Mouse (Mus musculus) stomach, embryonic 14.5 days (tissue): ENCODE measurements around the gene Gm20219. TPM values are rescaled to one million over a fixed set of nuclear protein-coding genes. Genes with fewer than 3 reads are reported as not detected.
"Not testable (repeated sequence)": the region's sequence is repeated elsewhere in the genome, so short reads cannot be mapped to it uniquely, and the experiment has no call there.

Experiments used
- ATAC-seq: fragments of 200-750 bp; cut with Nextera tagmentation; 2 replicates; pipeline ENCODE4 v1.8.0; 2017; ENCODE audit warnings: low read depth, moderate TSS enrichment; ENCODE audit not compliant: insufficient number of reproducible peaks, insufficient read depth, low FRiP score
- H3K27ac ChIP-seq: fragments of 300-500 bp; sonication (generic); 2 replicates; pipeline ENCODE4 v1.5.1; 2014; ENCODE audit warnings: mild to moderate bottlenecking, low read length, moderate library complexity, mixed read lengths
- H3K27me3 ChIP-seq: fragments of 300-500 bp; sonication (generic); 2 replicates; pipeline ENCODE4 v1.6.1; 2014; ENCODE audit warnings: low read length, control low read depth, mixed read lengths; ENCODE audit not compliant: control insufficient read depth, insufficient read depth
- H3K36me3 ChIP-seq: fragments of 300-500 bp; sonication (generic); 2 replicates; pipeline ENCODE4 v1.6.1; 2014; ENCODE audit warnings: mild to moderate bottlenecking, control low read depth, low read length, moderate library complexity, mixed read lengths; ENCODE audit not compliant: control insufficient read depth, insufficient read depth
- H3K4me1 ChIP-seq: fragments of 300-500 bp; sonication (generic); 2 replicates; pipeline ENCODE4 v1.6.1; 2014; ENCODE audit warnings: low read length, control low read depth, mixed read lengths; ENCODE audit not compliant: control insufficient read depth, insufficient read depth
- H3K4me2 ChIP-seq: fragments of 300-500 bp; sonication (generic); replicated peaks from 2 replicates; pipeline ENCODE4 v1.6.1; 2014; ENCODE audit warnings: low read depth, low read length, control low read depth
- H3K4me3 ChIP-seq: fragments of 300-500 bp; sonication (generic); 2 replicates; pipeline ENCODE4 v1.5.1; 2014; ENCODE audit warnings: low read depth, low read length, control low read depth
- H3K9ac ChIP-seq: fragments of 300-500 bp; sonication (generic); replicated peaks from 2 replicates; pipeline ENCODE4 v1.6.1; 2014; ENCODE audit warnings: low read depth, mild to moderate bottlenecking, control low read depth, low read length, moderate library complexity, mixed read lengths
- H3K9me3 ChIP-seq: fragments of 300-500 bp; sonication (generic); 2 replicates; pipeline ENCODE4 v1.6.1; 2016; ENCODE audit warnings: low read depth, low read length, control low read depth; ENCODE audit not compliant: control insufficient read depth
- WGBS: fragments of 180-500 bp; shearing (Covaris S2); extraction: QIAGEN DNeasy Blood & Tissue Kit; methylation state at CpG from one replicate; pipeline ENCODE4 v1.1.7; 2014; 5-methylcytosine and 5-hydroxymethylcytosine counted together
- polyA plus RNA-seq: library from polyadenylated mRNA; unstranded; fragments of >200 nt; fragmentation: Nextera tagmentation; extraction: Ambion mirVana; gene quantifications from 2 replicates; pipeline ENCODE4 v1.2.1, GENCODE M21; 2014

Gm20219 gene
- polyA plus RNA-seq, 1 experiment from 2014 or later: 11.9 TPM

DNA sequence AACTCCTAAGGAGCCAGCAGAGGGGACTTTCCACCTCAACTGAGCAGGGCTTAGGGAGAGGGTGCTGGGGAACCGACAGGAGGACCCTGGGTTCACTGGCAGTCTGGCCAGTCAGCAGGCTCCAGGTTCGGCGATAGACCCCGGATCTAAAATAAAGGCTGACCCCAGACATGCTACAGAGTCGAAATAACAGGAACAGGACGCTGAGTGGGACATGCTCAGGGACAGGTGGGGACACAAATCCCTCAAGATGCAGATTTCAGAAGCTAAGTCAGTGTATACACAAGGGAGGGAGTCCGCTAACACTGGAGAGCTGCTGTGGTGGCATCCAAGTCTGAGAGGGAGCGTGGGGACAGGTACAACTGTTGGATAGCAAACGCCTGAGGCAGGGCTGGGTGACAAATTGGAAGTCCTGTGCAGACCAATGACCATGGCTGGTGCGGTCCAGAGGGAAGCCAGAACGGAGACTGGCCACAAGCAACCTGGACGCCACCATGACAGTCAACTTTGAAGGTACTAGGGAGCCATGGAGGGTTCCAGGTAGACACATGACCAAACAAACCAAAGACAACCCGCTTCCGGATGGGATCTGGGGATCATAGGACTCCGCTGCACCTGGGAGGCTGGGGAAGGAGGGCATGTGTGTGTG, 47.6 kb downstream of the Gm20219 start:
- Histone ChIP-seq H3K4me1 (peaks cover 6% of the 10 kb centered on the region; the same call in 1 of the 2 replicates), H3K36me3 (no peaks in the 10 kb centered on the region), H3K4me3 (peak overlapping the region; percentile 41), H3K27me3 (peaks cover 16% of the 10 kb centered on the region), H3K9ac (peak overlapping the region; percentile 67; the same call in 1 of the 2 replicates), H3K27ac (no peak overlapping the region; the same call in 1 of the 2 replicates), H3K9me3 (no peaks in the 10 kb centered on the region), H3K4me2 (peak overlapping the region; percentile 94)
- WGBS: 57% methylated on average over 15 of the region's 15 CpGs
- ATAC-seq: no peak

DNA sequence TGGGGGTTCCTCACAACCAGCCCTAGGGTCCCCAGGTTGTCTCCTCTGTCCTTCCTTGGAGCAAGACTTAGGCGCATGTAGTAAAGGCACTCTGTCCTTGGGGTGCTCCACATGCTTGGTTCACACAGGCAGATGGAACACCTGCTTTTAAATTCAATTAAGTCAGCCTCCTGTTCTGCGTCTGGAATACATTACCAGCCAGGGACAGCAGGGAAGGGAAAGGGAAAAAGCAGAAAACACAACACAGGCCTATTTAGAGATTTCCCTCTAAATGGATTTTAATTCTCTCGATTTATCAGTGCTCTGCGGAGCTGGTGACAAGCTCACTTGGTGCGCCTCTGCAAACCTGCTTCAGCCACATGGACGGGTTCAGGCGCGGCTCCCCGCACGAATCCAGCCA, 48.8 kb downstream of the Gm20219 start:
- Histone ChIP-seq H3K9ac (no peak overlapping the region), H3K27ac (no peak overlapping the region), H3K9me3 (no peaks in the 10 kb centered on the region), H3K36me3 (no peaks in the 10 kb centered on the region), H3K4me3 (no peak overlapping the region), H3K4me2 (no peak overlapping the region), H3K27me3 (peaks cover 6% of the 10 kb centered on the region), H3K4me1 (peaks cover 6% of the 10 kb centered on the region; the same call in 1 of the 2 replicates)
- ATAC-seq: no peak
- WGBS: 75% methylated on average over 10 of the region's 10 CpGs

DNA sequence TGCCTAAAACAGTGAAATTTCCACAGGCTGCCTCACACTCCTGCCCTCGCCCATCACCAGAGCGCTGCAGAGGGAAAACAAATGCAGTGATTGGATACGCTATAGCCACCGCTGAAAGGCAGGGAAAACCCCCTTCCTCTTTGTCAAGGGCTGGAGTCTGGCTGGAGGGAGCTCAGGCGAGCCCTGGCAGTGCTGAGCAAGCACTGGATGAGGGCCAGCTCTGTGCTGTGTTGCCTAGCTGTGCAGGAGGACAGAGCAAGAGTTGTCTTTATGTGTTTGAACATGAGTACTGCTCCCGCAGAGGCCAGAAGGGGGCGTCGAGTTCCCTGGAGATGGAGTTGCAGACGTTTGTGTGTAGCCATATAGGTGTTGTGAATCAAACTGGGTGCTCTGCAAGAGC, 51.7 kb downstream of the Gm20219 start:
- no peak overlapping the region for H3K4me2 ChIP-seq
- H3K9me3 ChIP-seq: no peaks in the 10 kb centered on the region
- no peak overlapping the region for H3K9ac ChIP-seq
- H3K4me1 ChIP-seq: peaks cover 3% of the 10 kb centered on the region; the same call in 1 of the 2 replicates
- no peak overlapping the region for H3K4me3 ChIP-seq
- H3K36me3 ChIP-seq: no peaks in the 10 kb centered on the region
- H3K27ac ChIP-seq: no peak overlapping the region
- no peak for ATAC-seq
- H3K27me3 ChIP-seq: no peaks in the 10 kb centered on the region
- 31% methylated on average over 9 of the region's 9 CpGs for WGBS

DNA sequence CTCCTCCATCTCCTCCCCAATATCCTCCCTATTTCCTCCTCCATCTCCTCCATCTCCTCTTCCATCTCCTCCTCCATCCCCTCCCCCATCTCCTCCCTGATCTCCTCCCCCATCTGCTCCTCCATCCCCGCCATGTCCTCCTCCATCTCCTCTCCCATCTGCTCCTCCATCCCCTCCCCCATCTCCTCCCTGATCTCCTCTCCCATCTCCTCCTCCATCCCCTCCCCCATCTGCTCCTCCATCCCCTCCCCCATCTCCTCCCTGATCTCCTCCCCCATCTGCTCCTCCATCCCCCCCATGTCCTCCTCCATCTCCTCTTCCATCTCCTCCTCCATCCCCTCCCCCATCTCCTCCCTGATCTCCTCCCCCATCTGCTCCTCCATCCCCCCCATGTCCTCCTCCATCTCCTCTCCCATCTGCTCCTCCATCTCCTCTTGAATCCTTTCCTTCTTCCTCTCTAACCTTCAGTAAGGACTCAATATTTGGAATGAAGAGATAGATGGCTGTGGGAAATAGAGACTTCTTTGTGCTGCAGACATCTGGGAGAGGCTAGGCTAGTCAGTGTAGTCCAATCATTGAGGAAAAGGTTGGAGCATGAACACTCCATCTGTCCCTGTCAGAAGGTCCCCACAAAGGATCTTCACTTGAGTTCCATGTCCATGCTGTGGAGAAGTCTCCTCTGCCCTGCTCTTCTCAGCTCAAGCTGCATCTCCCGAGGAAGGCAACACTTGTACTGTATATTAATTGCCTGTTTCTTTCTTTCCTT, 52.4 kb downstream of the Gm20219 start:
- not testable (repeated sequence) for H3K36me3 ChIP-seq, ATAC-seq, H3K9me3 ChIP-seq, H3K4me3 ChIP-seq, H3K4me1 ChIP-seq, H3K4me2 ChIP-seq, H3K9ac ChIP-seq, H3K27me3 ChIP-seq, H3K27ac ChIP-seq
- WGBS: 54% methylated on average over 2 of the region's 2 CpGs

Other genes with a start within 250 kb of the Gm20219 start
- 28.9 and 34.9 TPM in 2 replicates for gene Kdm4b, start 228.3 kb downstream of the Gm20219 start, polyA plus RNA-seq
- 111 and 115 TPM in 2 replicates for gene Ptprs, start 77.9 kb downstream of the Gm20219 start, polyA plus RNA-seq
- gene Znrf4, start 42.0 kb downstream of the Gm20219 start, polyA plus RNA-seq: not detected in 2 replicates
- gene Safb2, start 30.2 kb upstream of the Gm20219 start, polyA plus RNA-seq: 62.8 and 73.5 TPM in 2 replicates
- gene Safb, start 30.4 kb upstream of the Gm20219 start, polyA plus RNA-seq: 75.4 and 86.5 TPM in 2 replicates
- 259 and 261 TPM in 2 replicates for gene 2410015M20Rik, start 55.4 kb upstream of the Gm20219 start, polyA plus RNA-seq
- gene Rpl36, start 59.0 kb upstream of the Gm20219 start, polyA plus RNA-seq: 2,224 and 2,447 TPM in 2 replicates
- 49.3 and 51.3 TPM in 2 replicates for gene Lonp1, start 72.5 kb upstream of the Gm20219 start, polyA plus RNA-seq
- 0.46 and 0.73 TPM in 2 replicates for gene Catsperd, start 73.8 kb upstream of the Gm20219 start, polyA plus RNA-seq
- 86.5 and 94.9 TPM in 2 replicates for gene Ranbp3, start 118.9 kb upstream of the Gm20219 start, polyA plus RNA-seq
- 444 and 502 TPM in 2 replicates for gene Ndufa11, start 163.4 kb upstream of the Gm20219 start, polyA plus RNA-seq
- gene Vmac, start 163.6 kb upstream of the Gm20219 start, polyA plus RNA-seq: 31.3 and 31.7 TPM in 2 replicates
- gene Nrtn, start 203.1 kb upstream of the Gm20219 start, polyA plus RNA-seq: 14.1 and 14.4 TPM in 2 replicates
- 40.9 and 46.3 TPM in 2 replicates for gene Dus3l, start 210.4 kb upstream of the Gm20219 start, polyA plus RNA-seq
- gene Prr22, start 215.9 kb upstream of the Gm20219 start, polyA plus RNA-seq: 1.1 and 1.6 TPM in 2 replicates